8 mouse cellular contexts compared by ENCODE assay signal in genomic region chr6:90656344-90656850, GRCm38 (mm10). TPM values are rescaled to one million over a fixed set of nuclear protein-coding genes. Genes with fewer than 3 reads are reported as not detected.
DNase-seq lines count a peak whose midpoint lies in the region; ATAC-seq and TF ChIP-seq lines count a peak whose summit lies in the region.
"Not testable (repeated sequence)": the region's sequence is repeated elsewhere in the genome, so short reads cannot be mapped to it uniquely, and the experiment has no call there.

No protein-coding gene starts in this region.

- intact Hi-C loops in heart, adult 2 months (cut with DNase I): loop anchor here (5.0 kb wide), 1 partner anchor 156 kb away; no protein-coding TSS in a partner anchor

- ATAC-seq in kidney, postnatal 0 days (replicated peaks; ENCODE audit: low FRiP score, low read depth): not testable (repeated sequence)

- not testable (repeated sequence) for H3K9me3 ChIP-seq in kidney, postnatal 0 days (replicated peaks; ENCODE audit: low read length)

- not testable (repeated sequence) for H3K4me1 ChIP-seq in heart, adult 2 months (ENCODE audit: control insufficient read depth, insufficient read depth, low read length); kidney, postnatal 0 days (replicated peaks; ENCODE audit: insufficient read depth, low read length); liver, adult 2 months (ENCODE audit: control insufficient read depth, insufficient read depth, low read length)

- DNase-seq in 3T3-L1 (ENCODE audit: low read depth, low spot score) (peak; percentile 94), NIH3T3 (ENCODE audit: low read depth) (peak; percentile 76)
- peak; percentile 28 to 53 for DNase-seq in adrenal gland, postnatal 36 days
- not testable (repeated sequence) for DNase-seq in heart, adult 2 months
- DNase-seq in kidney, postnatal 0 days (ENCODE audit: low spot score): peak; percentile 43
- peak; percentile 21 for DNase-seq in liver, adult 2 months (ENCODE audit: extremely low read depth, low read depth, low spot score)
- DNase-seq in lung, postnatal 36 days: peak; percentile 53
- peak; percentile 42 for DNase-seq in thymus, postnatal 14 days

- WGBS in heart, adult 2 months: 71% methylated on average over 2 of the region's 2 CpGs
- WGBS in kidney, postnatal 0 days: 72% methylated on average over 2 of the region's 2 CpGs
- WGBS in liver, adult 2 months: 70% methylated on average over 2 of the region's 2 CpGs

- not testable (repeated sequence) for H3K36me3 ChIP-seq in heart, adult 2 months (ENCODE audit: control insufficient read depth, insufficient read depth, low read length); kidney, postnatal 0 days (ENCODE audit: insufficient read depth, low read length); liver, adult 2 months (ENCODE audit: control insufficient read depth, insufficient read depth, low read length)

- not testable (repeated sequence) for H3K4me2 ChIP-seq in kidney, postnatal 0 days (ENCODE audit: low read length)

- TF ChIP-seq EP300 in heart, adult 2 months (IDR thresholded peaks at IDR 0.05; ENCODE audit: insufficient read depth, low read depth, low read length): not testable (repeated sequence)

- not testable (repeated sequence) for H3K9ac ChIP-seq in heart, adult 2 months (ENCODE audit: low read depth, low read length); kidney, postnatal 0 days (ENCODE audit: low read depth, low read length); liver, adult 2 months (ENCODE audit: low read depth, low read length)

- H3K27me3 ChIP-seq in heart, adult 2 months (ENCODE audit: control insufficient read depth, insufficient read depth, low read length); kidney, postnatal 0 days (ENCODE audit: insufficient read depth, low read length); liver, adult 2 months (ENCODE audit: control insufficient read depth, insufficient read depth, low read length): not testable (repeated sequence)

- not testable (repeated sequence) for H3K27ac ChIP-seq in heart, adult 2 months; kidney, postnatal 0 days; liver, adult 2 months (replicated peaks; ENCODE audit: insufficient read depth, low read depth, low read length)

- TF ChIP-seq CTCF in heart, adult 2 months (IDR thresholded peaks at IDR 0.05): peak; percentile 67
- TF ChIP-seq CTCF in kidney, postnatal 0 days (IDR thresholded peaks at IDR 0.05; ENCODE audit: low read depth): peak; percentile 39
- not testable (repeated sequence) for TF ChIP-seq CTCF in liver, adult 2 months (IDR thresholded peaks at IDR 0.05; ENCODE audit: low read depth, low read length)

- not testable (repeated sequence) for TF ChIP-seq POLR2A in heart, adult 2 months (IDR thresholded peaks at IDR 0.05; ENCODE audit: insufficient read depth, low read depth, low read length); liver, adult 2 months (IDR thresholded peaks at IDR 0.05; ENCODE audit: extremely low read depth, insufficient read depth, low read length)

- not testable (repeated sequence) for H3K4me3 ChIP-seq in heart, adult 2 months; kidney, postnatal 0 days (replicated peaks; ENCODE audit: low read depth, low read length); liver, adult 2 months (ENCODE audit: insufficient read depth, low read depth, low read length)

- not testable (repeated sequence) for H3K79me2 ChIP-seq in heart, adult 2 months (replicated peaks; ENCODE audit: control insufficient read depth, insufficient read depth, low read length); liver, adult 2 months (ENCODE audit: control insufficient read depth, insufficient read depth, low read length)

RNA-seq across cellular contexts. Expression of gene Slc41a3, which starts 51.9 kb away (rescaled TPM):
- 10 to 100 TPM; 25.5 to 70.3 TPM for total RNA-seq in adrenal gland, postnatal 36 days (2021)
- total RNA-seq in heart, adult 2 months (2021): 100 to 1,000 TPM in 1 of 2 experiments, 10 to 100 TPM in 1; 91.9 to 139 TPM
- 100 and 128 TPM in 2 replicates for polyA plus RNA-seq in heart, adult 2 months (2012; rRNA removed)
- polyA plus RNA-seq in kidney, postnatal 0 days (2015; fragmentation: Nextera tagmentation; extraction: Ambion mirVana): 5.6 and 6.3 TPM in 2 replicates
- 1.1 and 1.5 TPM in 2 replicates for total RNA-seq in liver, adult 2 months (2014; rRNA removed)
- 1.0 and 1.5 TPM in 2 replicates for polyA plus RNA-seq in liver, adult 2 months (2012; rRNA removed)

Comparison
In these comparisons a context has a peak if more than half of its experiments do, and no peak if none do; other contexts are left out.
1. RNA of gene Slc41a3, which starts 51.9 kb away (total RNA-seq): 91.9 to 139 TPM in heart, adult 2 months and 25.5 to 70.3 TPM in adrenal gland, postnatal 36 days; 1.1 to 1.5 TPM in liver, adult 2 months; every median in the first group is over 10 times any median in the second.